Mouse (Mus musculus) mature B cell (primary cell): ENCODE measurements around the gene Dag1.
"Not testable (repeated sequence)": the region's sequence is repeated elsewhere in the genome, so short reads cannot be mapped to it uniquely, and the experiment has no call there.

Source experiments
- in situ Hi-C: fragments of 300-500 bp; cut with MboI; formaldehyde crosslinking; loops from 2 replicates; pipeline ENCODE4 v1.14.3; 2019

Gene Dag1

GRCm38 (mm10) chr9:108263690-108264190 lies at the start of gene Dag1:
Dag1 (minus strand) TSS chr9:108263958.
- in situ Hi-C loops: no loop called here

GRCm38 (mm10) chr9:108308141-108308540 lies 44.4 kb upstream of the Dag1 start:
- in situ Hi-C loops: loop anchor here (5.0 kb wide), 1 partner anchor 39 kb away; the partner anchor contains the start of gene Usp4

- in situ Hi-C loops: loop anchor here (5.0 kb wide), 1 partner anchor 40 kb away; the partner anchor contains the start of gene Usp4
Observed at GRCm38 (mm10) chr9:108307021-108307807, 43.5 kb upstream of the Dag1 start.

DNA sequence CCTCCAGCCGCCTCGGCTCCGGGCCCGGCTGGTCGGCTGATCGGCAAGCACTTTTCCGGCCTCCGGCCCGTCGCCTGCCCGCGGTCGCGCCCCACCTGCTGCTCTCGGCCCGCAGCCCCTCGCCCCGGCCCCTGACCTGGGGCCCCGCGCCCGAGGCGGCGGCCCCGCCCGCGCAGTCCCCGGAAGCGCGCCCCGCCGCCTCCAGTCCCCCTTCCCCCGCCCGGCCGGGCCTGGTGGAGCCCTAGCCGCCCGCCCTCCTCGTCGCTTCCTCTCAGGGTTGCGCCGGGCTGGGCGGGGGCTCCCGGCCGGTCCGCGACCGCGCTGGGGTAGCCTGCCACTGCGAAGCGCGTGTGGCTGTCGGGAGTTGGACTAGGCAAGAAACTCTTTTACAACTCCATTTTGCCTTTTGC lies 42.8 kb upstream of the Dag1 start:
- in situ Hi-C loops: loop anchor here (5.0 kb wide), 1 partner anchor 41 kb away; the partner anchor contains the start of gene Usp4

DNA sequence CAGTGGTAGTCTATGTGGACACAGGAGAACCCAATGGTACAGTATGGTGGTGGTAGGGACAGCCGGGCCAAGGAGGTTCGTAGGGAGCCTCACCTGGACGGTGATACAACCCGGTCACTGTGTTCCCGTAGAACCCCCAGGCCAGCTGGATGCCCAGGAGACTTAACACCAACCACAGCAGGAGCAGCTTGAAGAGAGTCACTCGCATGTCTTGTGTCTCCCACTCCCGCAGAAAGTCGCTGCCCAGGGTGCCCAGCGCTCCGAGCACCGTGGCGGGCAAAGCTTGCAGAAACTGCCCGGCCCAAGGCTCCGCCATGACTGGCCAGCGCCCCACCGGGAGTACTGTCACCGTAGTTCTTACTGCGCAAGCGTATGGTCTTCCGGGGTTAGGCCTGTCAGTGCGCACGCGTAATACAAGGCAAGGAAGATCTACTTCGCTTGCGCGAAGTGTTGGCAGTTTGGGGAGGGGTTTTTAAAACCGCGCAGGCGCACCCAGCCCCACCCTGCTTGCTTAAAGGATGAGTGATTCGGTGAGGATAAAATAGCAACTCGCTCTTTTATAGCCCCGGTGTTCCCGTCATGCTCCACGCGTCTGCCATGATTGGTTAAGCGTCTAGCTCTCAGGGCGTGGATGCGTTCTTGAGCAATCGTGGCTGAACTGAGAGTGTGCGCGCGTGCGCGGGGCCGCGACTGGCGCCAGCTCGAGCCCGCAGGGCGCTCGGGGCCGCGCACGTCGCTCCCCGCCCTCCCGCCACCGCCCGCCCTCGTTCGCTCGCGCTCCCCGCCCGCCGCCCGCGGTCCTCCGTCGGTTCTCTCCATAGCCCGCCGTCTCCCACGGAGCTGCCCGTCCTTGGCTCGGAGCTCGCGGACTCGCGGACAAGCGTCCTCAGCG lies 42.1 kb upstream of the Dag1 start, which contains the start of the genes Rhoa and Tcta:
Gene Rhoa, plus strand, starts transcription at position 501 of the 892 bp plus-strand sequence.
Gene Tcta, minus strand, starts transcription at position 532 of the 892 bp plus-strand sequence.
- in situ Hi-C loops: loop anchor here (5.0 kb wide), 1 partner anchor 41 kb away; the partner anchor contains the start of gene Usp4

DNA sequence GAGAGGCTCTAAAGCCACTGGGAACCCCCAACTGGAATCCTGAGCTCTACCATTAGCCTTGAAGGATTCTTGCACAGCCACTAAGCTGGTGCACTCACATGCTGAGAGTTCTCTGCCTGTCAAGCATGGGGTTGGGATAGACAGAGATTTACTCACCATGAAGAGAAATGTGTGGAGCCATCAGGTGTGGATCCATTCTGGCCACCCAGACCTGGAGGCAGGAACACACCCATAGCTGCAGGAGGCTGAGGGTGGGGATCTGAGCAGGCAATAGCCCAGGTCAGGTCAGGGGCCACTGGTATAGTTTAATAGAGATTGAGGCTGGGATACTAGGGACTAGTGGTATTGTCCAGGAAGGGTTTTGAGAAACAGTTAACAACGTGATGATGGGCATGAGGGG lies 41.4 kb upstream of the Dag1 start:
- in situ Hi-C loops: loop anchor here (5.0 kb wide), 1 partner anchor 42 kb away; the partner anchor contains the start of gene Usp4

DNA sequence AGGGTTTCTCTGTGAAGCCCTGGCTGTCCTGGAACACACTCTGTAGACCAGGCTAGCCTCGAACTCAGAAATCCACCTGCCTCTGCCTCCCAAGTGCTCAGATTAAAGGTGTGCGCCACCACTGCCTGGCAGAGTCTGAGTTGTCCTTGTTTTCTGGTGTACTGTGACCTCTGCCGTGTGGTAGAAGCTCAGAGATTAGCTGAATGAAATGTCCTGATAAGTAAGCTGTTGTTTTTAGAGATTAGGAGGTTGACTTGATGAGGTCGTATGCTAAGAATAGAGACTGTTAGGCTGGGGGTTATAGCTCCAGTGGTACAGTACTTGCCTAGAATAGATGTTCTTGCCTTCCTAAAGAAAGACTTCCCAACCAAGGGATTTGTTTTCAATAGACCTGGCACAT lies 41.0 kb upstream of the Dag1 start:
- in situ Hi-C loops: loop anchor here (5.0 kb wide), 1 partner anchor 43 kb away; the partner anchor contains the start of gene Usp4

DNA sequence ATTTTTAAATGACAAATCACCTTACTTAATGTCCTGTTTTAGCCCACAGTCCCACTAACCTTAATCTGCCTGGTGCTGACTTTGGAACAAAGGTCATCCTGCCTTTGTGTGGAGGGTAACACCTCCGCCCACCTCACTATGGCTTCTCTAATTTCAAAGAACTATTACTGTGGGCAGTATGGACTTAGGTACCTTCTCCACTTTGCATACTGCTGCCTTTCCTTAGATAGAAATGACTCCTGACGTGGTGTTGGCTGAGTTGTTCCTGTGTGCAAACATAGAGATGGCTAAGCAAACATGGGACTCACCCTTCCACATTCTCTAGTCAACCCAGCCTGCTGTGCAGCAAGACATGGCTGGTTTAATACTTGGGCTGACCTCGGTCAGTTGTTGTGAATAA lies 38.1 kb upstream of the Dag1 start:
- in situ Hi-C loops: no loop called here

- in situ Hi-C loops: no loop called here
Observed at GRCm38 (mm10) chr9:108296453-108297355, 32.9 kb upstream of the Dag1 start, which contains the start of gene Amt. Amt (plus strand) TSS chr9:108296853.

- in situ Hi-C loops: no loop called here
Observed at GRCm38 (mm10) chr9:108290773-108291172, 27.0 kb upstream of the Dag1 start.

GRCm38 (mm10) chr9:108290016-108290750 lies 26.4 kb upstream of the Dag1 start, which contains the start of gene Nicn1:
Nicn1 (plus strand) TSS chr9:108290429.
- in situ Hi-C loops: no loop called here

GRCm38 (mm10) chr9:108289347-108289746 lies 25.6 kb upstream of the Dag1 start:
- in situ Hi-C loops: no loop called here

DNA sequence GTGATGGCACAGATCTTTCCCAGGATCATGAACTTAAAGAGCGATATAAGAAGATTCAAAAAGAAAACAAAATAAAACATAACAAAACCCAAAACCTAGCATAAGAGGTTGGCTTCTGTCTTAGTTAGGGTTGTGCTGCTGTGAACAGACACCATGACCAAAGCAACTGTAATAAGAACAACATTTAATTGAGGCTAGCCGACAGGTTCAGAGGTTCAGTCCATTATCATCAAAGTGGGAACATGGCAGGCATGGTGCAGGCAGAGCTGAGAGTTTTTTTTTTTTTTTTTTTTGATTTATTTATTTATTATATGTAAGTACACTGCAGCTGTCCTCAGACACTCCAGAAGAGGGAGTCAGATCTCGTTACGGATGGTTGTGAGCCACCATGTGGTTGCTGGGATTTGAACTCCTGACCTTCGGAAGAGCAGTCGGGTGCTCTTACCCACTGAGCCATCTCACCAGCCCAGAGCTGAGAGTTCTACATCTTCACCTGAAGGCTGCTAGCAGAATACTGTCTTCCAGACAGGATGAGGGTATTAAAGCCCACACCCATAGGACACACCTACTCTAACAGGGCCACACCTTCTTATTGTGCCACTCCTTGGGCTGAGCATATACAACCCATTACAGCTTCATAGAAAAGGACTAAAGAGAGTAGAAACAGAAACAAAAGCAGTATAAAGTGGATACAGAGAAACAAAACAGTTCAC lies 23.9 kb upstream of the Dag1 start:
- in situ Hi-C loops: not testable (repeated sequence)

- in situ Hi-C loops: no loop called here
Observed at GRCm38 (mm10) chr9:108284410-108284809, 20.7 kb upstream of the Dag1 start.

DNA sequence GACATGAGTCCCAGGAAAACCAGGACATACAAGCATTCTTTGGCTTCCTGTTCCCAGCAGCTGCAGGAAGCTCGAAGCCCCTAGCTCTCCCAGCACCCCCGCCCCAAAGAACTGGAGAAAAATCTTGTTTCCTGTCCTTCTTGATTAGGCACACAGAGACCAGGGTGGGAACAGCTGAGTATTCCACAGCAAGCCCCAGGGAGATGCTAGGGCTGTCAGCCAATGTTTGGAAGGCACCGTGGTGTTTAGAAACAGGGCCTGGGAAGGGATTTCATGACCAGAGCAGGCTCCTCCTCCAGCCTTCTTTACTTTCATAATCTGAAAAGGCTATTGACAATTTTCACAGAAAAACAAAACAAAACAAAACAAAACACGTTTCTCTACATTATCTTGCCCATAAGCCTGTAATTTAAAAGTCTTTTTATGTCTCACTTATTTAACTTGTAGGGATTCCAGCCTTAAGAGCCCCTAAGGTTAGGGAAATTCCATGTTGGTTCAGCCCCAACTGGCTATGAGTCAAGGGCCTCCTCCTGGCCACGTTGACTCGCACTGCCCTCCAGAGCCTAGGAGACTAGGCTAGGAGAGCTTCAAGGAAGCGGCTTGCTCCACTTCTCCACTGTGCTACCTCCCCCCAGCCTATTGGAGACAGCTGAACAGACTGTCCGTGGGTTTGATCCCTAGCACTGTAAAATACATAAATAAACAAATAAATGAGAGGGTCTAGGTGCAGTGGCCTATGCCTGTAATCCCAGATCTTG lies 16.5 kb upstream of the Dag1 start:
- in situ Hi-C loops: no loop called here

GRCm38 (mm10) chr9:108278697-108279450 lies 15.1 kb upstream of the Dag1 start:
- in situ Hi-C loops: no loop called here

DNA sequence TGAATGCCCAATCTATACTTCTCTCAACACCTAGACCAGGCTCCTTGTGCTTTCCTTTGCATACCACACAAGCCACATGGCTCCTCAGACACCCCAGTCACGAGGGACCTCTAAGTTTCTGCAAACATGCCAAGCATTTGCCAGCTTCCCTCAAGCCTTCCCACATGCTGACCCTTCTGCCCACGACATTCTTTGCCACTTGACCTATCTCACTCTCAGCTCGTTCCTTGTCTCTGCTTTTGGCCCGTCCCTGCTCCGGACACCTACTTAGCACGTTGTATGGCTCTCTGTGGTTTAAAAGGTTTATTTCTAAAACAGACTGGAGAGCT lies 11.5 kb upstream of the Dag1 start:
- in situ Hi-C loops: no loop called here
